Mouse (Mus musculus): ENCODE results near the gene Ikzf4.

DNA sequence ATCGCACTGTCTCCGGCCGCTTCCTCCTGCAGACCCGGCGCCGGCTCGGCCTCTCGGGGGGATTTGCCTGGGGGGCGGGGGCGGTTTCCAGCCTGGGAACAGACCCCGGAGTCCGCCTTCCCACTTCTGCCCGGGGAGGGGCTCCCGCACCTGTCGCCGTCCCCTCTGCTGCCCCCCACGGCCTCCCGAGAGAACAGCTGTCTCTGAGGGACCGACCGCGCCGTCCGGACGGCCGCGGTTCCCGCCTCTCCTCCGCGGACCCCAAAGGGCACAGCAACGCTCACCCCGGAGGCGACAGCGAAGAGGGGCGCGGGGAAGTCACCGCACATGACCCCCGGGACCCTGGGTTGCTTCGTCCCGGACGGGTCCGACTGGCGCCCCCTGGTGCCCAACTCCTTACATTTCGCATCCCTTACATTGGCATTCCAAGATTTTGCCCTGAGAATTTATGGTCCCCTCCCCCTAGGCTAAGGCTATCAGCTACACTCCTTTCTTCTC is 55.5 kb downstream of the Ikzf4 start:
- TF ChIP-seq CTCF (conservative IDR thresholded peaks at IDR 0.05; ENCODE audit: low read length) (peak; percentile 85), POU5F1 (IDR thresholded peaks at IDR 0.05; ENCODE audit: borderline replicate concordance, low read length) (no peak)

Measured in E14TG2a.4 (cell line).